Mouse (Mus musculus) hindbrain, embryonic 13.5 days (tissue): Measurements from ENCODE around the gene Hs6st3. TPM values are rescaled to one million over a fixed set of nuclear protein-coding genes. Genes with fewer than 3 reads are reported as not detected.
A peak's percentile ranks its signal among the peaks of the same experiment; 100 is the strongest.

Experiments
- ATAC-seq: fragments of 200-750 bp; cut with Nextera tagmentation; 2 replicates; pipeline ENCODE4 v1.8.0; 2017; ENCODE audit warnings: moderate TSS enrichment; ENCODE audit not compliant: low FRiP score
- H3K27ac ChIP-seq: fragments of 300-500 bp; sonication (generic); 2 replicates; pipeline ENCODE4 v1.5.1; 2015; ENCODE audit warnings: inconsistent platforms, mild to moderate bottlenecking, moderate library complexity
- H3K27me3 ChIP-seq: fragments of 300-500 bp; sonication (generic); 2 replicates; pipeline ENCODE4 v1.6.1; 2015; ENCODE audit warnings: mild to moderate bottlenecking, inconsistent platforms
- H3K36me3 ChIP-seq: fragments of 300-500 bp; sonication (generic); 2 replicates; pipeline ENCODE4 v1.6.1; 2015; ENCODE audit warnings: mild to moderate bottlenecking, inconsistent platforms
- H3K4me1 ChIP-seq: fragments of 300-500 bp; sonication (generic); replicated peaks from 2 replicates; pipeline ENCODE4 v1.6.1; 2015; ENCODE audit warnings: inconsistent platforms
- H3K4me2 ChIP-seq: fragments of 300-500 bp; sonication (generic); 2 replicates; pipeline ENCODE4 v1.6.1; 2015; ENCODE audit warnings: inconsistent platforms, mild to moderate bottlenecking, moderate library complexity
- H3K4me3 ChIP-seq: fragments of 300-500 bp; sonication (generic); 2 replicates; pipeline ENCODE4 v1.5.1; 2015; ENCODE audit warnings: mild to moderate bottlenecking, inconsistent platforms
- H3K9ac ChIP-seq: fragments of 300-500 bp; sonication (generic); 2 replicates; pipeline ENCODE4 v1.6.1; 2015; ENCODE audit warnings: mild to moderate bottlenecking, inconsistent platforms
- H3K9me3 ChIP-seq: fragments of 300-500 bp; sonication (generic); 2 replicates; pipeline ENCODE4 v1.6.1; 2016; ENCODE audit warnings: inconsistent platforms
- WGBS: fragments of 180-500 bp; shearing (Covaris S2); methylation state at CpG from one replicate; pipeline ENCODE4 v1.1.7; 2015; 5-methylcytosine and 5-hydroxymethylcytosine counted together
- polyA plus RNA-seq: library from polyadenylated mRNA; unstranded; fragments of >200 nt; fragmentation: Nextera tagmentation; extraction: Ambion mirVana; gene quantifications from 2 replicates; pipeline ENCODE4 v1.2.1, GENCODE M21; 2015

The Hs6st3 gene
- polyA plus RNA-seq, 1 experiment from 2014 or later = 1.9 TPM

- Histone ChIP-seq H3K4me1 (peaks cover 19% of the 10 kb centered on the region), H3K4me3 (peak overlapping the region; percentile 76), H3K36me3 (no peaks in the 10 kb centered on the region), H3K27ac (no peak overlapping the region), H3K9ac (peak overlapping the region; percentile 80), H3K27me3 (peaks cover 73% of the 10 kb centered on the region), H3K4me2 (peak overlapping the region; percentile 99), H3K9me3 (no peaks in the 10 kb centered on the region)
- no peak for ATAC-seq
- under 1% methylated on average over 20 of the region's 20 CpGs for WGBS
These were observed 602 bp downstream of the Hs6st3 start for GRCm38 (mm10) chr14:119138786-119139100.

GRCm38 (mm10) chr14:119139381-119139950, 1.3 kb downstream of the Hs6st3 start:
- WGBS = 37% methylated on average over 9 of the region's 9 CpGs
- peaks cover 19% of the 10 kb centered on the region for H3K4me1 ChIP-seq
- H3K9ac ChIP-seq = peak overlapping the region; percentile 80; the same call in 1 of the 2 replicates
- no peak overlapping the region for H3K27ac ChIP-seq
- peaks cover 66% of the 10 kb centered on the region for H3K27me3 ChIP-seq
- H3K36me3 ChIP-seq = no peaks in the 10 kb centered on the region
- H3K9me3 ChIP-seq = no peaks in the 10 kb centered on the region
- ATAC-seq = no peak
- H3K4me3 ChIP-seq = peak overlapping the region; percentile 76
- peak overlapping the region; percentile 99 for H3K4me2 ChIP-seq

- WGBS = 75% methylated on average over 2 of the region's 2 CpGs
These were observed 14.9 kb downstream of the Hs6st3 start for GRCm38 (mm10) chr14:119153088-119153487.

GRCm38 (mm10) chr14:119193905-119194304, 55.8 kb downstream of the Hs6st3 start:
- 86% methylated on average over 9 of the region's 9 CpGs for WGBS
- no peak for ATAC-seq
- Histone ChIP-seq H3K27ac (no peak overlapping the region), H3K9ac (no peak overlapping the region), H3K27me3 (no peaks in the 10 kb centered on the region), H3K4me1 (no peaks in the 10 kb centered on the region), H3K36me3 (no peaks in the 10 kb centered on the region), H3K4me3 (no peak overlapping the region), H3K9me3 (no peaks in the 10 kb centered on the region), H3K4me2 (no peak overlapping the region)

More at GRCm38 (mm10) chr14:119153088-119153487, 14.9 kb downstream of the Hs6st3 start:
- H3K36me3 ChIP-seq = no peaks in the 10 kb centered on the region; the same call in 1 of the 2 replicates
- H3K27ac ChIP-seq = no peak overlapping the region
- no peak for ATAC-seq
- H3K27me3 ChIP-seq = no peaks in the 10 kb centered on the region
- no peak overlapping the region for H3K4me3 ChIP-seq
- no peak overlapping the region for H3K4me2 ChIP-seq
- peaks cover 11% of the 10 kb centered on the region for H3K9me3 ChIP-seq
- H3K4me1 ChIP-seq = no peaks in the 10 kb centered on the region
- H3K9ac ChIP-seq = no peak overlapping the region

GRCm38 (mm10) chr14:119203508-119203907, 65.4 kb downstream of the Hs6st3 start:
- Histone ChIP-seq H3K9me3 (no peaks in the 10 kb centered on the region), H3K4me3 (no peak overlapping the region), H3K36me3 (no peaks in the 10 kb centered on the region), H3K4me1 (no peaks in the 10 kb centered on the region), H3K27ac (no peak overlapping the region), H3K27me3 (no peaks in the 10 kb centered on the region), H3K4me2 (no peak overlapping the region), H3K9ac (no peak overlapping the region)
- WGBS = 93% methylated on average over 7 of the region's 7 CpGs
- no peak for ATAC-seq

GRCm38 (mm10) chr14:119215576-119216309, 77.6 kb downstream of the Hs6st3 start:
- no peaks in the 10 kb centered on the region; the same call in 1 of the 2 replicates for H3K4me1 ChIP-seq
- 74% methylated on average over 13 of the region's 13 CpGs for WGBS
- no peak overlapping the region for H3K9ac ChIP-seq
- ATAC-seq = no peak
- no peak overlapping the region for H3K27ac ChIP-seq
- H3K36me3 ChIP-seq = no peaks in the 10 kb centered on the region
- H3K27me3 ChIP-seq = no peaks in the 10 kb centered on the region
- no peak overlapping the region for H3K4me2 ChIP-seq
- no peak overlapping the region for H3K4me3 ChIP-seq
- H3K9me3 ChIP-seq = no peaks in the 10 kb centered on the region

- Histone ChIP-seq H3K9me3 (0 out of 2 replicates have a peak, but pooled peaks cover 2% of the 10 kb centered on the region), H3K27ac (no peak overlapping the region), H3K4me2 (no peak overlapping the region), H3K9ac (no peak overlapping the region), H3K4me1 (no peaks in the 10 kb centered on the region), H3K27me3 (no peaks in the 10 kb centered on the region), H3K36me3 (no peaks in the 10 kb centered on the region), H3K4me3 (no peak overlapping the region)
- ATAC-seq = no peak
- 92% methylated on average over 3 of the region's 3 CpGs for WGBS
These were observed 89.7 kb downstream of the Hs6st3 start for GRCm38 (mm10) chr14:119227709-119228338.

- Histone ChIP-seq H3K9me3 (0 out of 2 replicates have a peak, but pooled peaks cover 9% of the 10 kb centered on the region), H3K36me3 (no peaks in the 10 kb centered on the region), H3K4me2 (no peak overlapping the region), H3K9ac (no peak overlapping the region), H3K27me3 (no peaks in the 10 kb centered on the region), H3K4me3 (no peak overlapping the region), H3K4me1 (no peaks in the 10 kb centered on the region), H3K27ac (no peak overlapping the region)
- 57% methylated on average over 2 of the region's 2 CpGs for WGBS
- ATAC-seq = 0 out of 2 replicates have a peak, but pooled peaks have one; percentile 57
These were observed 95.5 kb downstream of the Hs6st3 start for GRCm38 (mm10) chr14:119233598-119233997.

- WGBS = 95% methylated on average over 6 of the region's 6 CpGs
- Histone ChIP-seq H3K4me1 (no peaks in the 10 kb centered on the region), H3K9me3 (no peaks in the 10 kb centered on the region), H3K4me3 (no peak overlapping the region), H3K9ac (no peak overlapping the region), H3K27ac (no peak overlapping the region), H3K4me2 (no peak overlapping the region), H3K36me3 (no peaks in the 10 kb centered on the region), H3K27me3 (no peaks in the 10 kb centered on the region)
- ATAC-seq = no peak
These were observed 109.0 kb downstream of the Hs6st3 start for GRCm38 (mm10) chr14:119247131-119247530.

GRCm38 (mm10) chr14:119248001-119248607, 110.0 kb downstream of the Hs6st3 start:
- Histone ChIP-seq H3K27ac (no peak overlapping the region), H3K27me3 (no peaks in the 10 kb centered on the region), H3K9me3 (no peaks in the 10 kb centered on the region), H3K36me3 (no peaks in the 10 kb centered on the region), H3K4me1 (no peaks in the 10 kb centered on the region), H3K4me2 (no peak overlapping the region), H3K4me3 (no peak overlapping the region), H3K9ac (no peak overlapping the region)
- ATAC-seq = no peak
- 81% methylated on average over 16 of the region's 16 CpGs for WGBS

GRCm38 (mm10) chr14:119250353-119250752, 112.2 kb downstream of the Hs6st3 start:
- WGBS = 80% methylated on average over 10 of the region's 10 CpGs

GRCm38 (mm10) chr14:119255396-119255795, 117.3 kb downstream of the Hs6st3 start:
- WGBS = 79% methylated on average over 3 of the region's 3 CpGs

More at GRCm38 (mm10) chr14:119250353-119250752, 112.2 kb downstream of the Hs6st3 start:
- Histone ChIP-seq H3K9ac (no peak overlapping the region), H3K36me3 (no peaks in the 10 kb centered on the region), H3K9me3 (no peaks in the 10 kb centered on the region), H3K27me3 (no peaks in the 10 kb centered on the region), H3K27ac (no peak overlapping the region), H3K4me3 (no peak overlapping the region), H3K4me2 (no peak overlapping the region), H3K4me1 (no peaks in the 10 kb centered on the region)
- ATAC-seq = no peak

More at GRCm38 (mm10) chr14:119255396-119255795, 117.3 kb downstream of the Hs6st3 start:
- Histone ChIP-seq H3K27ac (no peak overlapping the region), H3K27me3 (no peaks in the 10 kb centered on the region), H3K4me2 (no peak overlapping the region), H3K9me3 (no peaks in the 10 kb centered on the region), H3K4me1 (no peaks in the 10 kb centered on the region), H3K9ac (no peak overlapping the region), H3K4me3 (no peak overlapping the region), H3K36me3 (no peaks in the 10 kb centered on the region)
- ATAC-seq = no peak
